Mouse (Mus musculus) bone marrow, adult 2 months (tissue): ENCODE data around the gene Gpr87.

Experiments used
- CTCF ChIP-seq: fragments of 200-500 bp; IDR thresholded peaks from 2 replicates; pipeline ENCODE4 v1.5.1; 2011; ENCODE audit warnings: low read length, control low read depth; ENCODE audit not compliant: control insufficient read depth, insufficient read depth
- POLR2A ChIP-seq: fragments of 200-500 bp; IDR thresholded peaks from 2 replicates; pipeline ENCODE4 v1.6.1; 2011; ENCODE audit warnings: low read depth, mild to moderate bottlenecking, control low read depth, low read length, borderline replicate concordance; ENCODE audit not compliant: control insufficient read depth

DNA sequence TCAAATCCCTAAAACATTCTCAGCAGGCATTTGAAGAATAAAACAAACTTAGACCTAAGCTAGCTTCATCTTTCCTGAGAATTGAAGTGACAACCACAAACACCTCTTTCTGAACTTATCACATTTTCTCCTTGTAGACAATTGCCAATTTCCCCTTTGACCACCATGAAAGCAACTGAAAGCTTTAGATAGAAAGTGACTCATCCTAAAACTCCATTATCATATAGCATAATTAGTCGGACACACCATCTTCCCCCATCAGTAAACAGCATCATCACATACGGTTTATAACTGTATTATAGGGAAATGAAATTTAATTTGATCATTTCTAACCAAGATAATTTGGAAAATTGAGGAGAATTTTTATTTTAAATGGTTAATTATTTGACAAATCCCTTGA is 27.4 kb upstream of the Gpr87 start:
- TF ChIP-seq CTCF (no peak), POLR2A (no peak)
